Mouse (Mus musculus): ENCODE results near the gene Smn1.

DNA sequence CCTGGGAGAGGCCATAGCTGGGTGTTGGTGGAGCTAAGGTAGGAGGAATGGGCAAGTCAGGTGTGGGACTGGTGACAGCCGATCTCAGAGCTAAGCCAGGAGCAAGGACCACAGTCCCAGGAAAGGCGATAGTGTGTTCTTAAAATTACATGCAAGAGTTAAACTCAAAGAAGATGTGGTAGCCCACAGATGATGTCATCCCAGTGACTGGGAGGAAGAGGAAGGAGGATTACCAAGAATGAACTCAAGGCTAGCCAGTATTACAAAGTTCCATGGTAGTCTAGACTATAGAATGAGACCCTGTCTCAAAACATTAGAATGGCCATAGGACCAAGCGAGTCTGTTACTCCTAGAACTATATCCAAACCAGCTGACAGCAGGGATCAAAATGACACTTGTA is 32.0 kb downstream of the Smn1 start:
- no peak for TF ChIP-seq POLR2A (IDR thresholded peaks at IDR 0.05; ENCODE audit: borderline replicate concordance, control insufficient read depth, low read depth, low read length)
- no peak for TF ChIP-seq CTCF (IDR thresholded peaks at IDR 0.05; ENCODE audit: control insufficient read depth, insufficient read depth, low read length)
